Mouse (Mus musculus): ENCODE measurements around the gene Hoxa3.

- TF ChIP-seq CTCF (IDR thresholded peaks at IDR 0.05; ENCODE audit: extremely low read depth, insufficient read depth, low read length) (no peak), POLR2A (IDR thresholded peaks at IDR 0.05; ENCODE audit: extremely low read depth, insufficient read depth, low read length) (no peak)
Observed at GRCm38 (mm10) chr6:52191860-52192550, 21.1 kb downstream of the Hoxa3 start.
